Mouse (Mus musculus): ENCODE measurements around the gene Fignl2.
A peak's percentile ranks its signal among the peaks of the same experiment; 100 is the strongest.
"Not testable (repeated sequence)": the region's sequence is repeated elsewhere in the genome, so short reads cannot be mapped to it uniquely, and the experiment has no call there.

Fignl2 gene

DNA sequence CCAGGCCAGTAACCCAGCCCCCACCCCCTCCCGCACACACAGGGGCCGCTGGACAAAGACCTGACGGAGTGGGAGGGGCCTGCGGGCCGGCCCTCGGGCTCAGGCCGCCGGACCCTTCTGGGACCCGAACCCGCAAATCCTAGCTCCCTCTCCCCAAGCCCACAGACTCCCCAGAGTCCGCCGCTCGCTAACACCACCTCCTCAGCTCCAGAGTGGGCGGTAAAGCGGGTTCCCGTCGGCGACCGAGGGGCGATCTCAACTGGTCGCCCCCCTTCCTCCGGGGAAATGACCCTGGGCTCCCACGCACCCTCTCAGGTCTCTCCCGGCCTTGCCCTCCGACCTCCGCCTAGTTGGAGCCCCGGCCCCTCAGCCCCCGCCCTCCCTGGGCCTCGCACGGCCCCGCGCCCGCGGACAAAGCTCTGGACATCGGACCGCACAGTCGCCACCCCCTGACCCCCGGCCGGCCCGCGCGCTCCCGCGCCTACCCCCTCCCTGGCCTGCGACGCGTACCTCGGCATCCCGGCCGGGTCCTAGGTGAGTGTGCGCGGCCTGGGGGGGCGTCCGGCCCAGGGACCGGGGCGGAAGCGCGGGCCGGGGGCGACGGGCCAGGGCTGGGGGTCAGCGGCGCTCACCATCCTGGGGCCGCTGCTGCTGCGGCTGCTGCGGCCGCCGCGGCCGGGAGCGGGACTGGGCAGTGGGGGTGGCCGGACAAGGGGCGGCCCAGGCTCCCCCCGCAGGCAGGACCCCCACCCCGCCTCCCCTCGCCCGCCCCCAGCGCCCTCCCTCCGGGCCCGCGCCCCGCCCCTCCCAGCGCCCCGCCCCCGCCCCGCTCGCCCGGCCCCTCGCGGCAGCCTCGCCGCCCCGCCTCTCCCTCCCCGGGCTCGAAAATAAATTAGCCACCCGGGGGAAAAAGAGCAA, at the start of gene Fignl2:
TSS of gene Fignl2 (minus strand) at position 755 of the 918 bp plus-strand sequence.
- peak; percentile 79 for DNase-seq

DNA sequence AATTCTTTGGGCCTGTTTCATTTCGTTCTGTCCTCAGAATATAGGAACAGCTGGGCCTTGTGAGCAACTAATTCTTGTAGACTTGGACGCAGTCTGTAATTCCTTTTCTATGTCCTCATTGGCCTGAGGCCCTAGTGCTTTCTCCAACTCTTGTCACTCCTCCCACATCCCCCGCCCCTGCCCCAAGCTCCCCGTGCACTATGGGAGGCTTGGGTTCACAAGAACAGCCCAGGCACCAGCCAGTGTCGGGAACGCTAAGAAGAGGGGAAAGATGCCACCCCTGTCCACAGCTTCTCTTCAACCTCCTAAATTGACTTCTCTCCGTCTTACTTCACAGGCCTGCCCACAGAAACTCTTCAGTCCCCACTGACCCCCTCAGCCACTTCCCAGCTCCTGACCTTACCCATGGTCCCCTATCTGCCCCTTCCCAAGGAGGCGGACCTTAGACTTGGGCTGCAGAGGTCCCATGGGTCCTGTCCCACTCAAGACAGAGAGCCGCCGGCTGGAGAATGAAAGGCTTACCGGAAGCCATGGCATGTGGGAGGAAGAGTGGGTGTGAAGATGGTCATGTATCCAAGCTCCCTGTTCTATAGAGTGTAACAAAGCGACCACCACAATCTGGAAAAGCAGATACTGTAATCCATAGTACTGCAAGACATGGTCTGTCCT, 48.6 kb upstream of the Fignl2 start:
- DNase-seq = peak; percentile 78

DNA sequence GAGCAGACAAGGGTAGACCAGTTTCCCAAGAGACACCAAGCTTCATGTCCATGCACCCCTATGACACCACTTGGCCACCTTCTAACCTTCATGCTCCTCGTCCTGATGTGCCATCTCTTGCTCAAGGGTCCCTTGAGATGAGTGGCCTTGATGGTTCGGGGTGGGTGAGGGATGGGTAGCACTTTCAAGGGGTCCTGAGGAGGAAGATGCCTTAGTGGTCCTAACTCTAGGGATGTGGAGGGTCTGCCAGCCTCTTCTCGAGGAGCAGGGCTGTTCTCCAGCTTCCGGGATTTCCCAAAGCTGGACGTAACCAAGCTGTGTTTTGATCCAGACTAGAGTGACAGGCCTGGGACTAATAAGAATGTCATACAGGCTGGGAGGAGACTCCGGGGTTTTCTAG, 47.2 kb upstream of the Fignl2 start:
- DNase-seq = no peak

DNA sequence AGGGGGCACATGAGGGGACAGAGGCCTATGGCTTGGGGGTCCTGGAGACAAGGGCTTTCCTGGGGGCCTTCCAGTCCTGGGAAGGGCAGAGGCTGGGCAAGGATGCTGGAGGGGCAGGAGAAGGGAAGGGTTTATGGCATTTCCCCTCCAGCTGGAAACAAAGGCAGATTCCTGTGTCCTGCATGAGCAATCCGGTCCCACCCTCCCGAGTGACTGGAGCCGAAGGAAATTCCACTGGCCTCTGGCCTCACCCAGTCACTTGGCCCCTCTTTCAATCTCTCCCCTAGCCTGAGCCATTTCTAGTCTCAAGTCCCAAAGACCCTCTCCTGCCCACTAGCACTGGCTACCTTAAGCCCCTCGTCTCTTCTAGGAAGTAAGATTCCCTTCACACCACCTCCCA, 44.8 kb upstream of the Fignl2 start:
- peak; percentile 63 for DNase-seq

DNA sequence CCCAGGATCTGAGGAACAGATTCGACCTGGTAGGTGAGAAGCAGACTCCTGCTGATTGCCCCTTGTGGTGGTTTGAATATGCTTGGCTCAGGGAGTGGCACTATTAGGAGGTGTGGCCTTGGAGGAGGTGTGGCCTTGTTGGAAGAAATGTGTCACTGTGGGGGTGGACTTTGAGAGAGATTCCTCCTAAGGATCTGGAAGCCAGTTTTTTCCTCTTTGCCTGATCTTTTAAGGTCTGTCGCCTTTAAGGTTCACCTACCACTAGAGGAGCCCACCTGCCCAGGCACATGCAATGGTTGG, 43.9 kb upstream of the Fignl2 start:
- DNase-seq = peak; percentile 55

DNA sequence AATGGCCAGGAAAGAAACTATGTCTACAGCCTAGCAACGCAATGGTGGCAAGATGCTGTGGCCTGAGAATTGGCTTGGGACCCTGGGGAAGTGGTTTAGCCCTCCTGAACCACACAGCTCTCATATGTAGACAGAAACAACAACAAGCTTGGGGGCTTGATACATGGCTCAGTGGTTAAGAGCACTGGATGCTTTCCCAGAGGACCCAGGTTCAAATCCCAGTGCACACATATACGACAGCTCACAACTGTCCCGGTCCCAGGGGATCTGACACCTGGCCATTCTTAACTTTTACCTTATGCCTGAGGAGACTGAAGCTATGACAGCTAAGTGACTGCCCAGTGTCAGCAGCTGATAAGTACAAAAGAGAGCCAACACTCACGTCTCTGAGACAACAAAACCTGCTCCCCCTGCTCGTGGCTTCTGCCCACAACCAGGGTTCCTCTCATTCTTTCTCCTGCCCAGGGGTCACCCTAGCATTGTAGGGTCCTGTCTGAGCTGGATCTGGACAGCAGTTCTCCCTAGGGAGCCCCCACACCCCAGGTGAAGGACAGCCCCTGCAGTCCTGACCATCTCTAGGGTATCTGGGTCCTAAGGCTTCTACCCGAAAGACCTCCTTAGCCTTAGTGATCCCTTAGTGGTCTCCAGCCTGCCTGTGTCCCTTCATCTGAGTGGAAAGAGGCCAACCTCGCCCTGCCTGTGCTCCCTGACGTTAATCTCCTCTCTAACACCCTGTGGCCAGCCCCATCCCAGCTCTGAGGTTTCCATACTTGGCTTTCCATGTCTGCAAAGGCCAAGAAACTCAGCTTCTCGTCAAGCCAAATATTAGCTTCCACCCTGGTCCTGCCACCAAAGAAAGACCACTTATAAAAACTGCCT, 43.3 kb upstream of the Fignl2 start:
- no peak for DNase-seq

DNA sequence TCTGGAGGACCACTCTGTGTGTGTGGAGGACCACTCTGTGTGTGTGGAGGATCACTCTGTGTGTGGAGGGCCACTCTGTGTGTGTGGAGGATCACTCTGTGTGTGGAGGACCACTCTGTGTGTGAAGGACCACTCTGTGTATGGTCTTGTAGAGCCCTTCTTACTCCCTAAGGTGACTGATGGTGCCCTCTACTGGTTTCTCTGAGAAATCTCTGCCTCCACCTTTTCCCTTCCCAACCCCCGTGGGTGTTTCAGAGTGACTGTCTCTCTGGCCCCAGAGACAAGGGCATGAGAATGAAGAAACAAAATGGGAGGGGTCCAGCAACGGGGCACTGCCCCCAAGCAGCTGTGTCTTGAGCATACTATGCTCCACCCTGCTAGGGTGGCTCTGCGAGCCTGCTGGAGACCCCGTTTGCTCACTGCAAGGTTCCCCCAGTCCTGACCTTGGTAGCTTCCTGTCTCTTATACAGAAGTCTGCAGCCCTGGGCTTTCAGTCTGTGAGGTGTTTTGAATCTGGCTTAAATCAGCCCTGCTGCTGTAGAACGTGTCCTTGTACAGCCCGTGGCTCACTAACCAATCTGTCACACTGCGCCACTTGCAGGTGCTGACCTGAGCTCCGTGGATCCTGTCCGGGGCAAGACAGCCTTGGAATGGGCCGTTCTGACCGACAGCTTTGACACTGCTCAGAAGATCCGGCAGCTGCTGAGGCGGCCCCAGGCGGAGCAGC, 40.2 kb upstream of the Fignl2 start:
- no peak for DNase-seq

DNA sequence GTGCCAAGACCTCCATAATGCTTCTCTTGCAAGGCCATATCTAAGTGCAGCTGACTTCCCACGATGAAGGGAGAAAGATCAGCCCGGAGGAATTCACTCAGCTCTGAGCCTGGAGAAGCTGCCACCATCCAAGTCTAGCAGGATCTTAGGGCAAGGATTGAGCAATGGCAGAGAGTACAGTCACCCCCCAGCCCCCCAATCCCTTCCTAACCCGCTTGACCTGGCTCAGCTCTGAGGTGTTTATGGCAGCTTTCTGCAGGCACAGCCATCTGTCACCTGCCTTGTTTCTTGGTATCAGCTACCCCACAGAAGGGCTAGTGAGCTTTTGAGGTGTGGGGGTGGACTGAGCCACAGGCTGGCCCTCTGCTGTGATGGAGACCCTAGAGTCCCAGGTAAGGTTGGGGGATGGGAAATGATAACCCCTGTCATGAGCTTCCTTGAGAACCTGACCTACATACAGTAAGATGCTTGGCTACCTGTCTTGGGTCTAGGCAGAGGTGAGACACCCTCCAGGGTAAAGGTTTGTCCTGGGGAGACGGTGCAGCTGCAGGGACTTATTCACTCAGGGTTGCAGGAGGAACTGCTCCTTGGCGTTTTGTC, 37.2 kb upstream of the Fignl2 start, which contains the start of gene Ankrd33:
TSS of gene Ankrd33 (plus strand) at position 245 of the 600 bp plus-strand sequence.
- DNase-seq = no peak

DNA sequence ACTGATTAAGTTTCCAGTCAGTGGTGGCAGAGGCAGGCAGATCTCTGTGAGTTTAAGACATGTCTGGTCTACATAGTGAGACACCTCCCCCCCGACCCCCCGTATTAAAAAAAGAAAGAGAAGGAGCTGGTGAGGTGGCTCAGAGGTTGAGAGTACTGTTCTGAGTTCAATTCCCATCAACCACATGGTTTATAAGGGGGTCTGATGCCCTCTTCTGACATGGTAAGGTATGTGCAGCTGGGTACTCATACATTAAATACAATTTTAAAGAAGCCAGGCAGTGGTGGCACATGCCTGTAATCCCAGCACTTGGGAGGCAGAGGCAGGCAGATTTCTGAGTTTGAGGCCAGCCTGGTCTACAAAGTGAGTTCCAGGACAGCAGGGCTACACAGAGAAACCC, 35.4 kb upstream of the Fignl2 start:
- DNase-seq = not testable (repeated sequence)

DNA sequence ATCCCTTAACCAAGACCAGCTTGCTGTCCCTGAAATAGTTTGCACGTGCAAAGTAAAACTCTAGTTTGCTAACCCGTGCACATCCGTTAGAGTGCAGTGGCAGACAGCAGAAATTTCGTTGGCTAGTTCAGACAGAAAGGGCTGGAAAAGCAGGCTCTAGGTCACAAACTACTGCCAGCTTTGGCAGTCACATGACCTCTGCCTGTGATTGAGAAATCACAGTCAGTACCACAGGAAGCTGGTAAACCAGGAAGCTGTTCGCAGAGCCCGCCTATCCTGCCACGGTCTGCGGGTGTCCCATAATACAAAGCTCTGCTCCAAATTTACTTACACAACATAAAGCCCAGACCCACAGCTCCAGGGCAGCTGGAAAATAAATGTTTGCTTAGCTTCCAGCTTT, 34.8 kb upstream of the Fignl2 start:
- DNase-seq = peak; percentile 51

DNA sequence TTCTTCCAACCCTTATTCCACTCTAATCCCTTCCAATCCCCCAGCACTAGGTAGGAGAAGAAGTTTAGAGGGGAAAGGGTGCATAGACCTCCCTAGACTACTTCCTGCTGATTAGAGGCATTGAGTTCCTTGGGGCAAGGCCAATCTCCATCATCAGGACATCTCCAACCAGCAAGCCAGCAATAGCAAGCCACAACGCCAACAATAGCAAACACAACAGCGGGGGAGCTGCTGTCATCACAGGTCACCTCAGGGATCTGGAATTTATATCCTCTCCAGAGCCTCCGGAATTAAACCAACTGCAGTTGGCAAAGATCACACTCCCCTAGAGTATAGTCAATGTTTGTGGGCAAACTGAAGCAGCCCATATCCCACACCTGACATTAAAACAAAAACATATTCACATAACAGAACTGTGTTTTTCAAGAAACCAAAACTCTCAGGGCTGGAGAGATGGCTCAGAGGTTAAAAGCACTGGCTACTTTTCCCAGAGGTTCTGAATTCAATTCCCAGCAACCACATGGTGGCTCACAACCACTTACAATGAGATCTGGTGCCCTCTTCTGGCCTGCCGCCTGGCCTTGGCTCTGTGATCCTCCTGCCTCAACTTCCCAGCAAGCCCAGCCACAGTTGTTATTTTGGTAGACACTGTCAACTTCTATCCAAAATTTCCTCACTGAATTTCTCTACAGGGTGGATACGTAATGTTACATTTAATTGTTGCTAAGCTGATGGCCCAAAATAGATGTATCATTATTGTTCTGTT, 29.7 kb upstream of the Fignl2 start:
- DNase-seq = no peak

DNA sequence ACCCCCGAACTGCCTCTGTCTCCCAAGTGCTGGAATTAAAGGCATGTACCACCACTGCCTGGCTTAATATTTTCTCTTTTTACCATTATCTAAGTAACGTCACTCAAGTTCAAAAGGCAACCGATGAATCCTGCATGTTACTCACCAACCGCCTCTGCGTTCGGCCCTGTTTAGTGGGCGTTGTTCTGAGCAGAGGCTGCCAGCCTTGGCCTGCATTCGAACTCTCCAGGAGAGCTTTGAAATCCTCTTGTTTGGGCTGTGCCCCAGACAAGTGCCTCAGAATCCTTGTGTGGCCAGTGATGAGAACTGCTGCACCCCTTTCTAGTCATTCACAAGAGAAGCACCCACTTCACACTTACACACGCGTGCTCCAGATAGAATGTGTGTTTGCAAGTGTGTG, 27.6 kb upstream of the Fignl2 start:
- DNase-seq = no peak

DNA sequence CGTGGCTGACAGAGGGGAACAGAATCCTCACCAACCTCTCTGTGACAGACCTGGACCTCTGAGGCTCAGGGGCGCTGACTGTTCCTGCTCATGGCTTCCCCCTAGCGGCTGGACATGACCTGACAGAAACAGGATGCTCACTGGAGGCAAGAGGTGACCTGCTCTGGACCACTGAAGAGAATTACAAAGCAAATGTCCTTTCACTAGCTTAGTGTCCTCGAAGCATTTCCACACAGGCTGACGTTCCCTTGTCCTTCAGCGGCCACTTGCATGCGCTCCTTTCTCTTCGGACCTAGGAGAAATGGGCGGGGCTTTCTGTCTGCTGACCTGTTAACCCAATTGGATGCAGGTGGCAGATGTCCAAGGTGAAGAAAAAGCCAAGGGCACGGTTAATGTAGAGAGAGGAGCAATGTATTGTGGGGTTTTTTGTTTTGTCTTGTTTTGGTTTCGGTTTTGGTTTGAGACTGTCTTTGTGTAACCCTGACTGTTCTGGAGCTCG, 27.2 kb upstream of the Fignl2 start:
- peak; percentile 91 for DNase-seq

DNA sequence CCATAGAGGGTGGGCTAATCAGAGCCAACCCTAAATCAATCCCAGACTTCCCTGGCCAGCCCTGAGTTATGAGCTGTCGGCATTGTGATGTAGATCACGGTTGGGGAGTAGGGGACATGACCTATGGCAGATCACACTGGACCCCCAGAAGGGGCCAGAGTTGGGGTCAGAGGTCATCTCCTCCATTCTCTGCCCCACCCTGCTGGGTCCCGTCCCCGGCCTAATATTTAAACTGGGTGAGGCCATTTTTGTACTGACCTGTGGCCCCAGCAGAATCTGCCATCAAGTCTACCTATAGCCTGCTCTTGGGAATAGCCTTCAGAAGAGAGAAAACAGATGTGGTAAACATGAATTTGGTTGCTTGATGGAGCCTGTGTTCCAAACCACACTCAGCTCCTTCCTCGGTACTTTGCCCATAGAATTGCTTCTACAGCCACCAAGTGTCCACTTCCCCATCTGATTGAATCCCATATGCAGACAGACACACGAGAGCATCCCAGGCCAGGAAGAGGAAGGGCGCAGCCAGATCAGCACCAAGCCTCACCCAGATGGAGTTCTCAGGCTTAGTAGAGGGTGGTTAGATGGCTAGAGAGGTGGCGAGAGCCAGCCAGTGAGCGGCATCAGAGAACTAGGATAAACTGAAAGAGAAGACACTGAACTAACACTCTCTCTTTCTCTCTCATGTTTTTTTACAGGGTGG, 25.4 kb upstream of the Fignl2 start:
- DNase-seq = no peak

DNA sequence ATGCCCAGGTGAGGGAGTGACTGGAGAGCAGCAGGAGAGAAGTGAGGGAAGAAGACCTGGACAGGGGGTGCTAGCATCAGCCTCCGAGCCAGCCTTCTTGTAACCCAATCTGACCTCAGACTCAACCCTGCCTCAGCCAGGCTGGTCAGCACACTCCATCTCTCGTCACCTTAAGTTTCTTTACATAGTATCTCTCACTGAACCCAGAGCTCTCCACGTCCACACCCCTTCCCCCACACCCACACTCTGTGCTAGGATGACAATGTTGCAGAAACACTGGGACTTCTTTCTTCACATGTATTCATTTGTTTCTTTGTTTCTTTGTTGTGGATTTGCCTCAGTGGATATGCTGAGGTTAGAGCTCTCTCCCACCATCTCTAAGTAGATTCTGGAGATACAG, 22.6 kb upstream of the Fignl2 start:
- no peak for DNase-seq

DNA sequence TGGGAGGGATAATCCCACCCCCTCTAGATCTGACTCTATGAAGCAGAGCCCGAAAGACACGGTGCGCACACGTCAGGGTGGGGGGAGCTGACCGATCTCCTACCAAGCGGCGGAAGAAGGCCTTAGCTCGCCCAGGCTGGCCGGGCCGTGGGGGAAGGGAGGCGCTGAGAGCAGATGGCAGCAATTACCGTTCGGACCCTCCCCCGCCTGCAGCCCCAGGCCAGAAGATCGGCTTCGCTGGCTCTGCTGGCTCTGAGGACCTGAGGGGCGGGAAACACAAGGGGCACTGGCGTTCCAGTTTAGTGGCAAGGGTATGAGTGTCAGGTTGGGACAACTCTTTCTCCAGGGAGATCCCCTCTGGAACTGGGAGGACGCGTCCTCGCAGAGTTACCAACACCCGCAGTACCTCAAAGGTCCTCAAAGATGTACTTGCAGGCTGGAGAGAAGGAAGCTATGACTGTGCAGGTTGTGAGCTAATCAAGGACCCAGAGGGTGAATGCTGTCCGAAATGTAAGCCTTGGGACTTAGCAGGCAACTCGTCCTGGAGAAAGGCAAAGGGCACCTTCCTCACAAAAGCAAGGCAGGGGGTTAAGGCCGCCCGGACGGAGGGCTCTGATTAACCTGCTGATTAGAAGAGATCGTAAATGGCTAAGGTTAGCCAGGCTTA, 19.8 kb upstream of the Fignl2 start:
- peak; percentile 71 for DNase-seq

DNA sequence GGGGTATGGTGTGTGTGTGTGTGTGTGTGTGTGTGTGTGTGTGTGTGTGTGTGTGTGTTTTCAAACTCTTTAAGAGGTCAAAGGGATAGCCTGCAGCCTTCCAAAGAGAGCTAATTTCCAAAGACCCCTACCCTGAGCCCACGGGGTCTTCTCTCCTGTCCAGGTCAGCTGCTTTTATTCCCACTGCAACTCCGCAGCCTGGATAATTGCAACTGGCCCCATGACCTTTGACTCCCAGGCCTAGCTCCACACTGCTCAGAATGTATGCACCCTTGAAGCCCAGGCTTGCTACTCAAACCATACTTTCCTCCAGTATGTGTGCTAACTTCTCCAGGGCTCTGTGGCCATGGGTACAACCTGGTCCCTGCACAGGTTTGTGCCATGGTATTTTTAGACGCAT, 17.0 kb upstream of the Fignl2 start:
- no peak for DNase-seq

DNA sequence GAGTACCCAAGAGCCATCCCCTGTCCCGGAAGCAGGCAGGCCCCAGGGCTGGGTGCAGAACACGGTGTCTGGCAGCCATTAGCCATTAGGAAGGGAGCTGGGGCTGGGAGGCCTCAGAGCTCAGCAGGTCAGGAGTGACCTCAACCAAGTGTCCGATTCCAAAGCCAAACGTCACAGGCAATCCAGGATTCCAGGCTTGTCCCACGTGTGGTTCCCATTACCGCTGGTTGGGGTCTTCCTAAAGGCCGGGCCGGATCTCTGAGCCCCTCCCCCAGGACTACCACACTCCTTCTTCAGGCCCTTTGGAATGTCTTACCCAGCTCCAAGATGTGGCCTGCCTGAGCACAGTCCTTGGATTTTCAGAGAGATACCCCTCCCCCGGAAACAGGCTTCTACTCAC, 16.6 kb upstream of the Fignl2 start:
- DNase-seq = no peak

DNA sequence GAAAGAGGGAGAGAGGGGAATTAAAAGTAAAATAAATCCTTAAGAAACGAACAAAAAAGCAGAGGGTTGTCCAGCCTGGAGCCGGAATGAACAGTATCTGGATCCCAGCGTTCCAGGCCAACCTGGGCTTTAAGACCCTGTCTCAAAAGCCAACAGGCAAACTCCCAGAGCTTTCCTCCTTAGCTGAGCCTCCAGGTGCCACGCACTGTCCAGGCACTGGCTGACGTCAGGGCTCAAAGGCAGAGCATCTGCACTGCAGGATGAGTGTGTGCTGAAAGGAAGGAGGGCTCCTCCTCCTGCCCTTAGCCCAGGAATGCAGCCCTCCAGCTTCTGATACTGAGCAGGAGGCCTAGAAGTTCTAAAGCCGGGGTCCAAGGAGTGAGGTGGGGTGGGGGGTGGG, 15.6 kb upstream of the Fignl2 start:
- no peak for DNase-seq

All from kidney, postnatal 10 days (tissue).